Mouse (Mus musculus): Measurements from ENCODE around the gene Tcf25.
"Not testable (repeated sequence)": the region's sequence is repeated elsewhere in the genome, so short reads cannot be mapped to it uniquely, and the experiment has no call there.

The Tcf25 gene

GRCm38 (mm10) chr8:123411246-123411645, 37.7 kb downstream of the Tcf25 start, which contains the start of gene Tubb3:
Gene Tubb3 (plus strand): TSS chr8:123411424.
- DNase-seq (ENCODE audit: low read depth), result peak; percentile 76

GRCm38 (mm10) chr8:123411781-123412327, 38.3 kb downstream of the Tcf25 start:
- DNase-seq (ENCODE audit: low read depth), result no peak

DNA sequence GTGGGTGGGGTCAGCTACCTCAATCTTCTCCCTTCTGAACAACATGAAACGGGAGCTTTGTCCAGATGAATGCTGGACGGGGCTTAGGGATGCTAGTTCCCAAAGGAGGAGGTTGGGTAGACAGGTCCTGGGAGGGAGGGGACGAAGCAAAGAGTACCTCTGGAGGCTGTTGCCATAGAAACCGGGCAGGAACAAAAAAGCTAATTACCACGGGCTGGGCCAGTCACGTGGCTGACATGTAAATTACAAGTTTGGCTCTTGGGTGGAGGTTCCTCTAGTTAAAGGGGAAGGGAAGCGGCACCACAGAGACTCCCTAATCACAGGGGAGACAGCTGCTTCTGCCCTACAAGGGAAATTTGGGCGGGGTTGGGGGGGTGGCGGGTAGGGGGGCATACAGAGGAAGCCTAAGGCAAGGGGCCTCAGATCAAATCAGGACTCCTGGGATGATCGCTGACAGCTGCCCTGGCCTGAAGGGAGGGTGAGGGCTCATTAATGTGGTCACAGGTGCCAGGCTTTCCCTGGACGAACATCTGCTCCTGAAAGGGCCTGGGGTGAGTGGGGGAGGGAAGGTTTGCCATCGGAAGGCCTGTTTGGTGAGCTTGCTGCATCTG, 39.1 kb downstream of the Tcf25 start:
- DNase-seq (ENCODE audit: low read depth), result peak; percentile 67

DNA sequence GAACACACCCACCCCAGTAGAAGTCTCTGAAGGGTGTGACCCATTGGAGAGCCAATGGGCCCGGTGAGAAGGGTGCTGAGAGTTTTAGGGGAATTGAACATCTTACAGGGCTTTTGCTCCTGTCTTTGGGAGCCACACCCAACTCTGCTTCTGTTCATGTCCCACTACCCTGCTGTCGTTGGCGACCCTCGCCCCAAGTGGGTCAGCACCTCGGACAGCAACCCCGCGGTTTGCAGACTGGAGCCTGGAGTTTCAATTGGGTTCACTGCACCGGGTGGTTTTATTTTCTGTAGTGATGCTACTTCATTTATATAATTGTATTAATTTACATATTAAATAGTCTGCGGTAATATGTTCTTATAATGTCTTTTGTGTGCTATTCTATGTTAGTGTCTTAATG, 40.7 kb downstream of the Tcf25 start:
- DNase-seq (ENCODE audit: low read depth), result no peak

- not testable (repeated sequence) for DNase-seq (ENCODE audit: low read depth)
These were observed 41.6 kb downstream of the Tcf25 start for GRCm38 (mm10) chr8:123414997-123415696.

- peak; percentile 72 for DNase-seq (ENCODE audit: low read depth)
These were observed 42.7 kb downstream of the Tcf25 start for GRCm38 (mm10) chr8:123415967-123416943.

DNA sequence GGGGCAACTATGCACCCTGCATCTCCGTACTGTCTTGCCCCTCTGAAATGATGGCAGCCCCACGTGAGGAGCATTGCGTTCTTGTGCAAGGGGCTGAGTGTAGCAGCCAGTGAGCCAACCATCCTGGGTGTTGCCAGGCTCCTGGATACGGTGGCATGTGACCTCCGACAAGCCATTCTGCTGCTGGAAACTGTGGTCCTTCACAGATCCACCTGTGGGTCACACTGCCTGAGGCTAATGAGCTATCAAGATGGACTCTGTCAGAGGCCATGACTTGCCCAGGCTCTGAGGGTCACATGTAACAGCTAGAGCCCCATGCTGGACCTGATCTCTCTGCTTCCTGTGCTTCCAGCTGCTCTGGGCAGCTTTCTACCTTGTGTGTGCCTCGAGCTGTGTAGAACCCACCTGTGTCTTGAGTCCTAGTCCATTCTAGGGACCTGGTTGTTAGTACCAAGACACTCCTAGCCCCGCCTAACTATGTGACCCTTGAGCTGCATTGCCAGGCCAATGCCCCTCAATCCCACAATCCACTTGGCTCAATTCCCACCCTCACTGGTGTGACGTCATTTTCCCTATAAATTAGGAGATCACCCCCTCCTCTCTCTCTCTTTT, 43.5 kb downstream of the Tcf25 start:
- DNase-seq (ENCODE audit: low read depth), result no peak

DNA sequence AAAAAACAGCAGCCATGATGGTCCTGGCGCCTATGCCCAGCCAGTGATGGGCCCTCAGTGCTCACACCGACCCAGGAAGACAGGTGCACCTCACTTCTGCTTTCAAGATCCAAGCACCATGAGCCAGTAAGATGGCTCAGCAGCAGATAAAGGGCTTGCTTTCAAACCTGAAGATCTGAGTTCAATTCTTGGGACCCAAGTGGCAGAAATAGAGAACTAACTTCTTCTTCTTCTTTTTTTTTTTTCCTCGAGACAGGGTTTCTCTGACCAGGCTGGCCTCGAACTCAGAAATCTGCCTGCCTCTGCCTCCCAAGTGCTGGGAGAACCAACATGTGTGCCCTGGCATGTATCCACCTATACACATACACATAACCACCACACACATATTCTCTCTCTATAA, 46.2 kb downstream of the Tcf25 start:
- DNase-seq (ENCODE audit: low read depth), result no peak

DNA sequence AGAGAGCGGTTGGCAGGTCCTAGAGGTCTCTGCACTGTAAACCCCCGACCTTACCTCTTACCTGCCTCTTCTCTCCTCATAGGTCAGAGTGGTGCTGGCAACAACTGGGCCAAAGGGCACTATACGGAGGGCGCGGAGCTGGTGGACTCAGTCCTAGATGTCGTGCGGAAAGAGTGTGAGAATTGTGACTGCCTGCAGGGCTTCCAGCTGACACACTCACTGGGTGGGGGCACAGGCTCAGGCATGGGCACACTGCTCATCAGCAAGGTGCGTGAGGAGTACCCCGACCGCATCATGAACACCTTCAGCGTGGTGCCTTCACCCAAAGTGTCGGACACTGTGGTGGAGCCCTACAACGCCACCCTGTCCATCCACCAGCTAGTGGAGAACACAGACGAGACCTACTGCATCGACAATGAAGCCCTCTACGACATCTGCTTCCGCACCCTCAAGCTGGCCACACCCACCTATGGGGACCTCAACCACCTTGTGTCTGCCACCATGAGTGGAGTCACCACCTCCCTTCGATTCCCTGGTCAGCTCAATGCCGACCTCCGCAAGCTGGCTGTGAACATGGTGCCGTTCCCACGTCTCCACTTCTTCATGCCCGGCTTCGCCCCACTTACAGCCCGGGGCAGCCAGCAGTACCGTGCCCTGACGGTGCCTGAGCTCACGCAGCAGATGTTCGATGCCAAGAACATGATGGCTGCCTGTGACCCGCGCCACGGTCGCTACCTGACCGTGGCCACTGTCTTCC, 47.1 kb downstream of the Tcf25 start:
- DNase-seq (ENCODE audit: low read depth), result no peak

- no peak for DNase-seq (ENCODE audit: low read depth)
These were observed 47.8 kb downstream of the Tcf25 start for GRCm38 (mm10) chr8:123421325-123421724.

GRCm38 (mm10) chr8:123422056-123422780, 48.7 kb downstream of the Tcf25 start:
- peak; percentile 81 for DNase-seq (ENCODE audit: low read depth)

DNA sequence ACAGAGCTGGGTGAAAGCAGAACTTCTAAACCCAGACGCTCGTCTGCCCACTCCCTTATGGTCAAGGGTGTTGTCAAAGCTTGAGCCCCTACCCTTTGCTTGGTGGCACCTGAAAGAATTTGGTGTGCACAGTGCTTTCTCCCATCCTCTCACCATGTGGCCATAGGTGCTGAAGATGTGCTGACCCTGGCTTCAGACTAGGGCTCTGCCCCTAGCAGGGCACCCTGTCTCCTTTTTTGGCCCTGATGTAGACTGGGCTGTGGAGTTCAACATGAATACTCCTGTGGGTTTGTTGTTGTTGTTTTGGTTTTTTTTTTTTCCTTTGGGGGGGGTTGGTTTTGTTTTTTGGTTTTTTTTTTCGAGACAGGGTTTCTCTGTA, 49.2 kb downstream of the Tcf25 start:
- no peak for DNase-seq (ENCODE audit: low read depth)

DNA sequence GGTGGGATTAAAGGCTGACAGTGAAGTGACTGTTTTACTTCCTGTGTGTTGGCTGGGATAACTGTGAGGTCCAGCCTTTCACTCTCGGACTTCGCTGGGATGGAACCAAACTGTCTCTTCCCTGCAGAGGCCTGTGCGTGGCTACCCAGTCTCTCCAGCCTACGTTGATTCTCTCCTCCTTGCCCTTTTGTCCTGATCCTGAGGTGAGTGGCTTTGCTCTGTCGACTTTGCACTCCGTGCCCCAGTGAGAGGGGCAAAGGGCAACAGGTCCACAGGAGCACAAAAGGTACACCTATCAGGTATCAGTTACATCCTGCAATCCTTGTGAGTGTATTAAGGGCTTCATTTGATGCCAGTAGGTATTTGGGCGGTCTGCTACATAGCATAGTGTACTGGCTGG, 49.9 kb downstream of the Tcf25 start, which contains the start of gene Def8:
Def8 (plus strand) TSS at position 87 of the 400 bp plus-strand sequence.
- DNase-seq (ENCODE audit: low read depth), result no peak

DNA sequence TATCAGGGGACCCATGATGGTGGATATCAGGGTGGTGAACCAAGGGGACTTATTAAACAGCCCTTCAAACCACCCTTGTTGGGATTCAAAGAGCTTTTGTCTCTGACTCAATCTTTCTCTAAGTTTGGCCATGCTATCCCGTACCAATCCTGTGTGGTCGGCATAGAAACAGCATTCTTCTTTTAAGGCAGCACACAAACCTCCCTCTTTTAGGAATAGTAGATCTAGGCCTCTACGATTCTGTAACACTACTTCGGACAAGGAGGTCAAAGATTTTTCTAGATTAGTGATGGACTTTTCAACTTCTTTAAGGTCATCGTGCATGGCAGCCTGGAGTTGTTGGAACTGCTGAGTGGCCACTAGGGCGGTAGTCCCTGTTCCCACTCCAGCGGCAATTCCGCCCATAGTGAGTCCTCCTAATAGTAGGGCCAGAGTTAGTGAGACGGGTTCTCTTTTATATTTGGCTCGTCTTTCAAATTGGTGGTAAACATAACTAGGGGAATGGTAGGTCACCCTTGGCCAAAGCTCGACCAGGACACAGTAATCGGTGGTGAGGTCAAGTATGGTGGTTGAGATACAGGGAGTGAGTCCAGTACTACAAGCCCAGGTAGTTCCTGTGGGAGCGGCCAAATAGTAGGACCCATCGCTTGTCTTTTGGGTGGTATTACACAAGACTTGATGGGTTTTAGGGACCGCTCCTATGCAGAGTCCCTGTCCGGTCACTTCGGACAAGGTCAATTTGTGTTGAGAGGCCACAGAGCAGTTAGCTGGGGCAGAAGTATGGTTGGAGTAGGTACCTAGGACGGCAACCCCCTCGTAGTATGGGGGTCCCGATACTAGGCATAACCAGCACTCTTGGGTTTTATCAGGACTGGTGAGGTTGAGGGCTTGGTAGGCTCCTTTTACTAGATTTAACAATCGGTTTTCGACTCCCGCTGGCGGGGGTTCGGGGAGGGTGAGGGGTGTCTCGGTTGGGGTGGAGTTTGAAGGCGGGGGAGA, 53.3 kb downstream of the Tcf25 start:
- no peak for DNase-seq (ENCODE audit: low read depth)

- no peak for DNase-seq (ENCODE audit: low read depth)
These were observed 54.2 kb downstream of the Tcf25 start for GRCm38 (mm10) chr8:123427639-123428275.

DNA sequence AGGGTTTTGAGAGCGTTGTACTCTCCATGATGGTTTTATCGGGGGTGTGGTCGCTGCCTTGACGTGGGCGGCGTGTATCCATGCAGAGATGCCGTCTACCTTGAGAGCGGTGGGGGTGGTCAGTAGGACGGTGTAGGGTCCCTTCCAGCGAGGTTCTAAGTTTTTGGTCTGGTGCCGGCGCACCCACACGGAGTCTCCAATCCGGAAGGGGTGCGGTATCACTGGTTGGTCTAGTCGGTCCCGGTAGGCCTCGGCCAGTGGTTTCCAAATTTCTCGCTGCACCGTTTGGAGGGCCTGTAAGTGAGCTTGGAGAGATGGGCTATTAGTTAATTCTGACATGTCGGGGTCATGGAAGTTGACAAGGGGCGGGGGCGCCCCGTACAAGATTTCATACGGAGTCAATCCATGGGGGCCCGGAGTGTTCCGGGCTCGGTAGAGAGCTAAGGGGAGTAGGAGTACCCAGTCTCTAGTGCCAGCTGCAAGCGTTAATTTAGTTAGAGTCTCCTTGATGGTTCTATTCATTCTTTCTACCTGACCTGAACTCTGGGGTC, 54.9 kb downstream of the Tcf25 start:
- no peak for DNase-seq (ENCODE audit: low read depth)

DNA sequence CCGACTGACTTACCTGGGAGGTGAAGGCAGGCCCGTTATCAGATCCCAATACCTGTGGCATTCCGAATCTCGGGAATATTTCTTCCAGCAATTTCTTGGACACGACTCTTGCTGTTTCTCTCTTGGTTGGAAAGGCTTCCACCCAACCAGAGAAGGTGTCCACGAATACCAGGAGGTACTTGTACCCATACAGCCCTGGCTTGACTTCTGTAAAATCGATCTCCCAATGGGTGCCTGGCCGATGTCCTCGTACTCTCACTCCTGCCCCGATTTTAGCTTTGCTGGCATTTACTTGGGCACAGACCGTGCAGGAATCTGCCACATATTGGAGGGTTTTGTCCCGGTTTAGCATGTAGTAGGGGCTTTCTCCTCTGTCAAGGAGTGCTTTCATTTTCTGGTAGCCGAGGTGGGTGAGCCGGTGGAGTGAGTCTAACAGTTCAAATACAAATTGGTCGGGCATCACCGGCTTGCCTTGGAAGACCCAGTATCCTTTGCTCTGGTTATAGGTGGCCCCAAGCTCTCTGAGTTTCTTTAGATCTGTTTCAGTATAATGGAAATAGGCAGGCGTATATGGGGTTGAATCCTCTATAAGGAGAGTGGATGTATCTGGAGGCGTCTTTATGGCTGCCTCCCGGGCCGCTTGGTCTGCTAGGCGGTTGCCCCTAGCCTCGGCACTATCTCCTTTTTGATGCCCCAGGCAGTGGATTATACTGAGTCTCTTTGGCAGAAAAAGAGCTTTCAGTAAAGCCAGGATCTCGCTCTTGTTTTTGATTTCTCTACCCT, 55.6 kb downstream of the Tcf25 start:
- DNase-seq (ENCODE audit: low read depth), result no peak

GRCm38 (mm10) chr8:123429722-123430013, 56.1 kb downstream of the Tcf25 start:
- DNase-seq (ENCODE audit: low read depth), result not testable (repeated sequence)
